Mouse (Mus musculus): ENCODE measurements at regions not wholly inside any gene's neighbourhood (a gene's known extent, or its start where the extent isn't known, plus 50 kb on each side); places are given as distances from the start of the nearest gene placed in this dataset.
"Not testable (repeated sequence)": the region's sequence is repeated elsewhere in the genome, so short reads cannot be mapped to it uniquely, and the experiment has no call there.

DNA sequence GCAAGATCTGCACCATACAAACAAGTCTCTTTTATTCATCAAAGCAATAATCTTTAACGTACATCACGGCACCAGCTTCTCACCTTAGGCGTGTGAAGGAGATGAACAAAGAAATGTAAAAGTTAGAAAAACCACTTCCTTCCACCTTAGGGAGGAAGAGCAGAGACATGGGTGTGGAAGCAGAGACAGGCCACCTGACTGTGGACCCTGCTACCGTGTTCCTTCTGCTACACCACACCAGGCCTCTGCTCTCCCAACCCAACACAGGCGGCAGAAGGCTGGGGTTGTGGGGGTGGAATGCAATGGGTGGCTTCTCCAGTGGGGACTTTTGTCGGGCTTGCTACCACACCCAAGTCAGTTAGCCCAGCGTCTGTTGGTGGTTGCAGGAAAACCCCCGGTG, 540.2 kb upstream of the Gm10131 start:
- DNase-seq (ENCODE audit: low spot score in 2 of 2): no peak

DNA sequence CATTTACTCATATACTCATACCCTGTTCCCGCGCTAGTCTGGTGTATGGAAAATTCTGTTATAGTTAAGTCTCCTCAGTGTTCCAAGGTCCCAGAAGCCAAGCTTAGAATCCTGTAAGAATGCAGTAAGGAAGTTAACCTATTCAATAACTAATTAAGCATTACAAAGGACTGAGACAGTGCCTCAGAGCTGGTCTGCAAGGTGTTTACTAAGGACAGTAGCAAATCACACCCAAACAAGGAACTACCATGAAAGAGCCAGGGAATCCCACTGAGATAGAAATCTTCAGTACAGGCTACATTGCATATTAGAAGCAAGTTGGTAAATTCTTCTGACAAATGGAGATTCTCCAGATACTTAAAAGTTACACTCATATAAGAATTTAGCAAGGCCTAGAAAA, 516.7 kb upstream of the Gm10131 start:
- DNase-seq (ENCODE audit: low spot score in 2 of 2): not testable (repeated sequence)

DNA sequence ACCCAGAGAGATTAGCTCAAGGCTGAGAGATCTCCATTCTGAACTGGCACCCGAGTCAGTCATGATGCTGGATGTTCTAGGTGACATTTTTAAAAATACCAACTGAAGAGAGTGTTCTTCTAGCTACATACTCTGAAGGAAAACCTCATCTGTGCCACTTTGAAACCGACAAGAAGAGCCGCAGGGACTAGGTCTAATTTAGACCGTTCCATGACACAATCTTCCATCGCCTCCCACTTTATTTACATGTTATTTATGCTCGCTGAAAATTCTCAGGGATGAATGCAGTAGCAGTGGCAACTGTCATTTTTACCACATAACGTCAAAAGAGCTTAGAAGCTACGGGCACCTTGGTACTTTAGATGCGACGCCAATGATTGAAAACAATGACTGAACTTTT, 514.1 kb upstream of the Gm10131 start:
- no peak for DNase-seq (ENCODE audit: low spot score in 2 of 2)

DNA sequence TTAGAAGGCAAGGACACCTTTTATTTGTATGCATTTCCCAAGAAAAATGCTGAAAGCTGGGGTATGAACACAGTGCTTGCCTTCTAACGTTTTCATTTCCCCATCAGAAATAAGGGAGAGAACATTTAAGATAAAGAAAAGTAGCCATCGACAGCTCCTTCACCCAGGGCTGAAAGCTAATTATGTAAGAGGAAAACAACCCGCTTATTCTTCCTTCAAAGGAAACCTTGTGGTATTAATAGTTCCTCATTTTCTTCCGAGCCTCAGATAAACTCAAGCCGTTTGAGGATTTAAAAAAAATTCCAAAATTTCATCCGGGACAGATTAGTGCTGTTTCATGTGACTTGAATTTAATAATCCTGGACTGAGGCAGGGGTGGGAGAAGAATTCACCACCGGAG, 512.2 kb upstream of the Gm10131 start:
- DNase-seq (ENCODE audit: low spot score in 2 of 2): no peak

DNA sequence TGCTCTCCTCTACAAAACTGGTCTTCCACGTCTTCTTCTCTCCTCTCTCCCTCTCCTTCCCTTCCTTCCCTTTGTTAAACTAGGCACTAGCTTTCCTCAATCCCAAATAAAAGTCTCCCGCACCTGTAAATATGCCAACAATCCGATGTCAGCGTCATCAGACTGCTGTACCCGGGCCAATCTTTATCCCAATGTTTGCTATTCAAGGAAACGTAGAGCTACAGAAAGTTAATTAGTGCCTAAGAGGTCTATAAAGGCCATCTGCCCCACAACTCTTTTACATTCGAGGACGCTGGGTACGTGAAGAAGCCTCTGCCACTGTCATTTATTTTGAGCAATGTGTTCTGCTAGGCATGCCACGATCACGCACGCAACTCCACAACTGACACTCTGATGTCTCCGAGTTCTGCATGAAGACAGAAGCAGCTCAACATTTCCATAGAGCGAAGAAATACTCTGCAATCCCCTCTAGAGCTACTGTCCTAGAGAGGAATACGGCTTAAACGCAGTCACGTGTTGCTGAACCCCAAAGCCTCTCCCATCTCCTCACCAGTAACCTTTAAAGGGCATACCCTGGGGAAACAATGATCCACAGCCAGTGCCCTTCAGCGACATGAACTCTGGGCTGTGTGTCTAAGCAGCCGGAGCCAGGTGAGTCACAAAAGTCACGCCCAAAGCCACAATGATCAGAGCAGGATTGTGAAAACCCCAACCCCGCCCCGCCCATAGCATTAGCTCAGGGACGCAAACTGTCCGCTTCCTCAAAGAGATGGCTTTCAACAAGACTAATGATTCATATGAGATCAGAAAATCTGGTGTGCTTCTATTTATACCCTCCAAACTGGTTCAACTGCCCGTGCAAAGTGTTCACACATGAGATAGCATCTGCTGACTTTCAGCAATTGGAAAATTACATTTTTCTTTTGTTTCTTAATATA, 510.9 kb upstream of the Gm10131 start:
- no peak for DNase-seq (ENCODE audit: low spot score in 2 of 2)

DNA sequence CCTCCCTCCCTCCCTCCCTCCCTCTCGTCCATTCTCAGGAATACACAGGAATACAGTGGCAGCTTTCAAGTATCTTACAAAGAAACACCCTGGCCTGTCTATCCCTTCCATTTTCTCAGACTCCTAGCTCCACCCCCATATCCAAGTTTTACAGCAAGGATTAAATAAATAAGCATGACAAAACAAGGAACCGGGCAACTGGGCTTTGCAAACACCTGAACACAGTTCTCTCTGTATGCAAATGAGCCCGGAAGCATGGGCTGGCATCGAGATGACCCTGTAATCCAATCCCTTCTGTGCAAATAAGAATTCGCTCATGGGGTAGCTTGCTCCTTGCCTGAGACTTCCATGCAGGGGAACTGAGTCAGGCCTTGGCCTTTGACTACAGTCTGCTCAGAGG, 506.5 kb upstream of the Gm10131 start:
- DNase-seq (ENCODE audit: low spot score in 2 of 2): no peak

DNA sequence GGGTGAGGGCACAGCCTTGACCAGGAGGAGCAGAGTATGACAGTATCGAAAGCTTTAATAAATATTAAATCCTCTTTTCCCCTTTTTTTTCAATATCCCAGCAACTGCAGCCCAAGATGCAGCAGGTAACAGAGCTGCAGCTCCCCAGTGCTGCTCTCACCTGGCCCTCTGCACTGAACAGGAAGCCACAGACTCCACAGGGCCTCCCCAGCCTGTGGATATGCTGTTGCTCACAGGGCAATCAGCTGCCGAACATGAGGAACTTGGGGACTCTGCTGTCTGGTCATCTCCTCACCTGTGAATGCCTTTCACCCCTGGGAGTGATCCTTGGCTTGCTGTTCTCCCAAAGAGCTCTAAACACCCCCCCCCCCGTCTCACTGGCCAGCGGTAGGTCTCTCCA, 503.4 kb upstream of the Gm10131 start:
- no peak for DNase-seq (ENCODE audit: low spot score in 2 of 2)

DNA sequence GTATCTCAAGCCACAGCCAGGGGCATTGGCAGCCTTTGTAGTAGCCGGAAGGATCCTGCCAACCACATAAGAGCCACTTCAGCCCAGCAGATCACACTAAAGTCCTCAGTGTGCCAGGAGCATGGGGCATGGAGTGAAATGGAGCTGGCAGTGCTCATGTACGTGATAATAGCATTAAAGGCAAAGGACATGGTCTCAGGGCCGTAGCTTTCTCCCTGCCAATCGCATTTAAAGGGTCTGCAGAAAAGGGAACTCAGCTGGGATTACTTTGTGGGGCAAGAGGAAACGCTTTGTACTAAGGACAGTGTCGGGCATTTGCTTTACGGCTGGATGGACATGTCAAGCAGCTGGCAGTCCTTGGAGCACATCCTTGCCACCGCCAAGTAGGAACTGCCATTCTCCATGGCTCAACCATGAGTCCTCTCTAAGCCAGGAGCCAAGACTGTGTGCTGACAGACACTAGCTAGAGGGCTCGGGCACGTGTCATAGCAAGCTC, 502.5 kb upstream of the Gm10131 start:
- no peak for DNase-seq (ENCODE audit: low spot score in 2 of 2)

DNA sequence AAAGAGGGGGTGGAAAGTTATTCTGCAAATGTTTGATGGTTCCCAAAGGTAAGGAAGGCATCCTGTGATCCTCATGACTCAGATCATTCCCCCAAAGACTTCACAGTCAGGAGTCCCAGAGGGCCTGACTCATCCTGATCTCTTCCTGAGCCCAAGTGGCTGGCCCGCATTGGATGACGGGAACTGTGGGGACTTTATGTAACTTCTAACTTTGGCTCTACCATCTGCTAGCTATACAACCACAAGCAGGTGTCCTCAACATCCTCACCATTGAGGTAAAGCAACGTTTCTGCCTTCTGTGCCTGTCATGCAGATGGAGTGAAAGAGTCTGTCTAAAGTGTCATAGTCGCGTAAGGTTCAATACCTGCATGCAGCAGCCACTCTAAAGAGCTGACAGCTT, 501.6 kb upstream of the Gm10131 start:
- DNase-seq (ENCODE audit: low spot score in 2 of 2): no peak

DNA sequence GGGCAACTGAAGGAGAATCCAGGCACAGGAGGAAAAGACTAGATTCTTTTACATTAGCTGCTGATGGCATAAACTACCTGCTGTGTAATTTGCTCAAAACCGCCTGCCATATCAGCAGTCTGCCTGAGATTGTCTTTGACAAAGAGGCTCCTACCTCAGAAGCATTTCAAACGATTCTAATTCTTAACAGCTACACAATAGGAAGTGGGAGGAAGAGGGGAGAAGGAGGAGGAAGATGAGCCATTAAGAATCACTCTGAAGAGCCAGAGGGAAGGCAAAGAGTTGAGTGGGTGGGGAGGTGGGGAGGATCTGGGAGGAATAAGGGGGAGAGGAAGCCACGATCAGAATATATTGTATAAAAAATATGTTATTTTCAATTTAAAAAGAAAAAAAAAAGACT, 500.9 kb upstream of the Gm10131 start:
- DNase-seq (ENCODE audit: low spot score in 2 of 2): no peak

DNA sequence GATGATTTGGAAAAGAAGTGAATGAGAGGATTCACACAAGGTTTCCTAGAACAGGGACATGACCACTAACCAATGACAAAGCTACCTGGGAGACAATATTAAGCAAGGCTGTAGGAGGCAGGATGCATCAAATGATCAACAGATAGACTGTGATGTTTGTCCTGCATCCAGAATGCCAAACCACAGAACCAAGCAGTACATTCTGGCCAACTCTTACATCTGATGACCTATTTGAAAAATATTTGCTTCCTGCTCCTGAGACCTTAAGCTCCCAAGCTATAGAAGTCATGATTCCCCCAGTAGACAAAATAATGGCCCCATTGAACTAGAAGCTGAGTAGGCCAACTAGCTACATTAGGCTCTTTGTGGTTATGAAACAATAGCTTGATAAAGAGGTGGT, 498.6 kb upstream of the Gm10131 start:
- no peak for DNase-seq (ENCODE audit: low spot score in 2 of 2)

DNA sequence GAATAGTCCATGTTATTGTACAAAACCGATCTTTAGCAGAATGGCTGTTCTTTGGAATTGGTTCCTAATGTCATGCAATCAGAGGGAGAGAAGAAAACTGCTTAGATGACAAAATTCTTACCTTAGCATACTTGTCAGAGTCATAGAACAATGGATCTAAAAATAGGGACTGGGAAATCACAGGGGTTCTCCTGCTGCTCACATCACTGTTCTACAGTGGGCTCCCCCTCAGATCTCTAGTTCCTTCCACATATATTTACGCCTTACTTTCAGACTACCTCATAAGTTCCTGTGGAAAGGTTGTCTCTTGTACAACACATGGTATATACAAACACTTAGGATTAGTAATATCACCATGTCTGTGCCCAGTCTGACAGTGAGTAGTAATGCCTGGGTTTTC, 495.9 kb upstream of the Gm10131 start:
- no peak for DNase-seq (ENCODE audit: low spot score in 2 of 2)

DNA sequence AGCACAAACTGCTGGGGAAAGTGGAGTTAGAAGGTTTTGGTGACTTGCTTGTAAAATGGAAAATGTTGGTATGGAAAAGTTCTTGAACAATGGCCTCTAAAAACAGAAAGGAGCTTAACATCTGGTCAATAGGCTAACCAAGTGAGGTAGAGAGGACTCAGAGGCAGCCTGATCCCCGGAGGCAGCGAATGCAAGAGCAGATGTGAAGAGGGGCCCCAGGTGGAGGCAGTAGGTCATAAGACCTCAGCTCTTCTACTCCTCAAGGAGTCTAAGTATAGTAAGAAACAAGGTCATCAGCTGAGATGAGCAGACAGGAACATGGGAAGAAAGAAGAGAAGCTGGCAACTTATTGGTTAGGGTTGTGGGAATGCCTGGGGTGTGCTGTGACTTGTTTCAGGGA, 493.5 kb upstream of the Gm10131 start:
- no peak for DNase-seq (ENCODE audit: low spot score in 2 of 2)

DNA sequence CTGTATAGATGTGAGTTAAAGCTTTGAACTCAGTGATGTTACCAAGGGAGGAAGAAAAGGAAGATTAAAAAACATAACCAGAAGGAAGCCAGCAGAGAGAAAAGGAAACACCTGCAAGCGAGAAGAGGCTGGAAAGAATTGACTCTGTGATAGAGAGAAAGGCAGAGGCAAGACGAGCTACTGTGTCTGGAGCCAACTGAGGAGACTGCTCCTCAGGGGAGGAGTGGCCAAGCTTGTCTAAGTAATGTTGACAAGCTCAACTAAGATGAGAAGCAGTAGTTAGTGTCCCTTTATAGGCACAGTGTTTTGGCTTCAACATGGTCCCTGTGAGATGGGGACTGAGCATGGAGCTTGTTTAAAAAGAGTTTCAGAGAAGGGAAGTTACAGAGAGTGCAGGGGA, 493.0 kb upstream of the Gm10131 start:
- DNase-seq (ENCODE audit: low spot score in 2 of 2): no peak

DNA sequence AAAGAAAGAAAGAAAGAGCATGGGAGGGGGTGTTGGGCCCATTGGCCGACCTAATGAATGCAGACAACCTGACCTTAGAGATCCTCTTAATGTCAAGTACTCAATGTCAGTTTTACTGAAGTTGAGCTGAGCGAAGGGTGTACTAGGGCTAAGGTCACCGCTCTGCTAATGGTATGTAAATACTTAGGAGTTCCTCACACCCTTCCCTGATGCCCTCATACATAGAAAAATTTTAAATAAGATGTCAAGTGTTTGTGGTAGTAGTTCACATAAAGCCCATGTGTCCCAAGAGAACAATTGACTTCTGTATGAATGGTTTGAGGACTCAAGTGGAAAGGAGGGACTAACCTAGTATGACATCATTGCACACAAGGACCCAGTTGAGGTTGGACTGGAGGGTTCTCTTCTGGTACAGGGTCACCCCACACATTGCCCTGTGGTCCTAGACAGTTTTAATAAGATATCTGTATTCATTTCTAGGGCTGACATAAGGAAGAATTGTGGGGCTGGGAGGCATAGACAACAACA, 490.0 kb upstream of the Gm10131 start:
- DNase-seq (ENCODE audit: low spot score in 2 of 2): no peak

DNA sequence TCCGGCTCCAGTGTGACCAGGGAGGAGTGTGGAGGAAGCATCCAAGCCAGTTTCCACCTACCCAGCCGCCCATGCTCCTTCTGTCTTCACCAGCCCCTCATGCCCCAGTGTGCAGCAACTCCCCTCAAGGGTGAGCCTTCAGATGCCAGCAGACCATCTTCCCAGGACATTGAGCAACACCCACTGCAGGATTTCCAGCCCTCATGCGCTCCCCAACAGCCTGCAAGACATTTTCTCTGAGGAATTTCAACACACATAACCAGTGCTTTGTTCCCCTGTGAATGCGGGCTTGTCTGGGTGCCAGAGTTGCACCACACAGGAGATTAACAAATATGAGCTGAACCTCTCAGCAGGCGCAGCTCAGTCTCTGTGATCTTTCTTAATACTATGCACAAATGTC, 489.3 kb upstream of the Gm10131 start:
- DNase-seq (ENCODE audit: low spot score in 2 of 2): no peak

DNA sequence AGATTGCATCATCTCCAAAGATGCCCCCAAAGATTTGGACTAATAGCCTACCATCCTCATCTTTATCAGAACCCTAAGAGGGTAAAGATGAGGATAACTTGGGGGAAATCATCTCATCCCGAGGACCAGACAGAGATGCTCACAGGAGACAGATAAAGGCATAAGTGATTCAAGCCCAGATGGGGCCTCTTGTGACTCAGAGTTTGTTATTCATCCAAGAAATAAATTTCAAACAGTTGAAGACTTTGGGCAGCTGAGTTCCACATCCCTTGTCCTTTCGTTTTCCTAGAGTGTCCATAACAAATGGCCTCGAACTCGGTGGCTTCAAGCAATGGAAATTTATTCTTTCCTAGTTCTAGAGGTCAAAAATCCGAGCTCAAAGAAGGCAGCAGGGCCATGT, 485.1 kb upstream of the Gm10131 start:
- DNase-seq (ENCODE audit: low spot score in 2 of 2): no peak

DNA sequence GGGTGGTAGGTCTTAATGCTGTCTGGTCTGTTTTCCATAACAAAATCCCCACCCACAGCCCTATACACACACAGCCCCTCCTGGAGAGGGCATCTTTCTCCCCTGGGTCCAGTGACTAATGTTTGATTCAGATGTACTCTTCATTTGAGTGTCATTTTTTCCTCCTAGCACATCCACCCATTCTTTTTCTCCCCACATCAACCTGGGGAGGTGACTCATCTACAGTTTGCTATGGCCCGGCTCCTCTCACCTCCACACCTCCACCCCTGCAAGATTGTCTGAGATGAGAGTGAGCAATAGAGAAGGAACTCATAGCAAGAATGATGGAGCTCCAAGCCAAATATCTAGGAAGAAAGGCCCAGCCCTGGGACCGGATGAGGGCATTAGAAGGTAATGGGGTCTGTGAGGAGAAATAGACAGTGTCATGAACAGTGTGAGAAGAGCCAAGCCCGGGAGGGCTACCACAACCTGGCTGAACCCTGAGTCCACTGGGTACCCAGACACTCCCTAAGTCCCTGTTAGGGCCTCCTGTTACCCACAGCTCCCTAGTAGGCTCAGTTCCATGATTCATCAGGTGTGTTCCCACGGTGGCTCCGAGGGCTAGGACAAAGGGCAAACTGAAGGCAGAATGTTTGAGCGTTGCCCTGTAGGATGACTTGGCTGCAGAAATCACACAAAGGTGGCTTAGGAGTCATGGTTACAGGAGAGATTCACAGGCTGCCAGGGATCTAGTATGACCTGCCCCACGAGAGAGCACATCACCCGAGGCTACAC, 479.6 kb upstream of the Gm10131 start:
- DNase-seq (ENCODE audit: low spot score in 2 of 2): no peak

DNA sequence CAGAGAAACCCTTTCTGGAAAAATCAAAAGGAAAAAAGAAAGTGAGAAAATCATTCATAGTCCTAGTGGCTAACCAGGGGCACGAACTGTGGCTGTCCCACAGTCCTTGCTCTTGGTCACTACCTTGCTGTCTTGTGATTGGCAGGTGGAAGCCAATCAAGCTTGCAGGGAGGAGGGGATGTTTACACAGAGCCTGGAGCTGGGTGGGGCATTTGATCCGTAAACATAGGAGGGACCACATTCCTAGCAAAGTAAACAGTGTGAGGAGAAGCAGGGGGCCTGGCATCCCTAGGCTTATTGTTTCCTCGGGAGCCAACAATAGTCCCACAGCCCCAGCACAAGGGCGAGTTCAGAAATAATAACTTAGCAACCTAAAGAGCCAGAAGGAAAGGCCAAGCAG, 466.5 kb upstream of the Gm10131 start:
- DNase-seq (ENCODE audit: low spot score in 2 of 2): no peak

DNA sequence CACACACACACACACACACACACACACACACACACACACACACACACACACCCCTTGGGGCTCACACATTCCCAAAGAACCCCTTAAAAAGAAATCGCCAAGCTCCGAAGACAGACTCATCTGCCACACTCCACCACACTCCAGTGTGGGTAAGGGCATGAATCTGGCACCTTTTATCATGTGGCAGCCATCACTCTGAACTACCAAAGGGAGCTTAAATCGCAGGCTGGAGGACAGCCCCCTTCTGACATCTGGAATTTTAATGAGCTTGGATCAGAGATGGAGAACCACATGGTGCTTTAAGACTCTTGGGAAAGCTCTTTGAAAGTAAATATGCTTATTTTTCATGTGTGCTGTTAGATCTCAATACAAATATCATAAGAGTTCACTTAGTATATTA, 462.5 kb upstream of the Gm10131 start:
- DNase-seq (ENCODE audit: low spot score in 2 of 2): no peak

DNA sequence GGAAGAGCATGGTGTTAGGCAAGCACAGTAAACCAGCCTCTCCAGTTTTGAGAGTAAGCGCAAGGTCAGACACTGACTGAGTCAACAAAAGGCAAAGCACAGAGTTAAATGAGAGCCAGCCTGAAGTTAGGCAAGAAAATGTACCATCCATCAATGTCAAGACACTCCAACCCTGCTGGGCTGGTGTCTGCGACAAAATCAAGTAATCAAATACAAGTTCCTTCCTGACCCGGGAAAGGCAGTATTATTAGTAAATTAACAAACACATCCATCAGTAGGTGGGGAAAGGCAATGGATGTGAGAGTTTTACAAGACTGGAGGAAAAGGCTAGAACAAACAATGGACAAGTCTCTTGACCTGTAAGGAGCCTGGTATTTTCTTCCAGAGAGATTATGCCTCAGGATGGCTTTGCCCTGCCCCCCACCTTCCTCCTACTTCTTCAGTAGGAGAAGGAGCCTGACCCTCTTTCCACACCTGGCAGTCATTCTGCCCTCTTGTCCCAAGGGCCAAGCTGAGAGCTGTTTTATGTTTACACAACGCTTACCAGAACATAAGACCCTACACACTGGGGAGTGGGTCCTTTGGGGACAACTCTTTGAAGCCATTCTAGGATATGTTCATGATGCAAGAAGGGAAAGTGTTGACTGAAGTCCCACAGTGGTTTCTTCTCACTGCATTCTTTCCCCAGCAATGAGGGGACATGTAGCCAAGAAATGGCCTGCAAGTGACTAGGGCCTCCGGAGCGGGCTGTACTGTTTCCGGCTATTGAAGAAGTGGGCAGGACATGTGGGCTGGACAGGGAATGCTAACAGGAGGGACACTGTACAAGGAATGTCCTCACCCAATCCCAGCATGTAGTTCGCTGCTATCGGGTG, 461.7 kb upstream of the Gm10131 start:
- DNase-seq (ENCODE audit: low spot score in 2 of 2): no peak

All from gastrocnemius, adult 8-10 months (tissue).